Mouse (Mus musculus) right cerebral cortex, postnatal 4 days (tissue): ENCODE results near the gene Gm10354.
"Not testable (repeated sequence)": the region's sequence is repeated elsewhere in the genome, so short reads cannot be mapped to it uniquely, and the experiment has no call there.

Experiments used
- DNase-seq: peaks from one replicate; pipeline ENCODE4 v3.0.0-alpha.2; 2022

The Gm10354 gene

DNA sequence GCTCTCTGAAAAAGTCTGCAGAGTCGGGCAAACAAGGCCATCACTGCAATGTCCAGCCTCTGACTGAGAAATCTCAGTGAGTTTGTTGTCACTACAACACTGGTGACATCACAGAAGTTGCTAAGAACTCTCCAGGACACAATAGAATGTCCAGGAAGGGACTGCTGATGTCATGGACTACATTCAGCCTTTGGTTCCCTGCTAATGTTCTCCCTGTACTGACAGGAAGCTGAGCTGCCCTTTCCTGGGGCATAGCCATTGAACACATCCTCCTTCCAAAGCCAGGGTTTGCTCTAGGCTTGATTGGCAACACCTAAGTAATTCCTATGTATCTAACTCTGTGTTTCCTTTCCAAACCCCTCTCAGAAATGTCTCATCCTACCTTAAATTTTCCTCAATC is at the start of gene Gm10354:
Gene Gm10354 (minus strand): TSS at position 101 of the 400 bp plus-strand sequence.
- not testable (repeated sequence) for DNase-seq

GRCm38 (mm10) chr5:15024316-15024715 is 45.6 kb upstream of the Gm10354 start:
- DNase-seq, result not testable (repeated sequence)

DNA sequence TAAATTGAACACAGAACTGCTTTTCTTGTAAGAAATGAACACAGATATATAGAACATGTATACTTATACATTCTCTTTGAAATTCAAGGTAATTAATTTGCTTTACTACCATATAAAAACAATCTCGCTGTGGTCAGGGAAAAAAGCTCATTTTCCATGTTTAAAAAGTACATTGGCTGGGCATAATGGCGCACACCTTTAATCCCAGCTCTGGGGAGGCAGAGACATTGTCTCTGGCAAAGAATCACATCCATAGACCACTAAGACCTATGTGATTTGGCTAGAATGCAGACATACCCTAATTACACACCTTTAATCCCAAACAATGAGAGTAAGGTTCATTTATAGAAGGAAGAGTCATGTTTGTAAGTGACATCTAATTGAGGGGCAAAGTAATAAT is 41.3 kb upstream of the Gm10354 start:
- not testable (repeated sequence) for DNase-seq

- DNase-seq, result not testable (repeated sequence)
These were observed 32.2 kb upstream of the Gm10354 start for GRCm38 (mm10) chr5:15010639-15011582.

DNA sequence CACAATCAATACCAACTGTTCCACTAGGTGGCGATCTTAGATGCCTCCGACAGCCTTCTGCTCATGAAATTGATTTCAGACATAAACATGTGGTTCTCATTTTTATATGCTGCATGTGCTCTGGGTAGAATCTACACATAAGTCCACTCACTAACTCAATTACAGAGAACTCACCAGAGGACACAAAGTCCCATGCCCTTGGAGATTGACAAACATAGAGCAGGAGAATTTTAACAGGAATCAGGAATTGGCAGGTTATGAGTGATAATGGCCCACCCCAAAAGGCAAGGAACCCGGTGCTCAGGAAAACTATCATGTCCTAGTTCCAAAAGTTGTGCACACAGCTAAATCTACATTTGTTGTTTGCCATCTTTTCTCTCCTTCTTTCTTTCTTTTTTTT is 28.2 kb upstream of the Gm10354 start:
- not testable (repeated sequence) for DNase-seq

DNA sequence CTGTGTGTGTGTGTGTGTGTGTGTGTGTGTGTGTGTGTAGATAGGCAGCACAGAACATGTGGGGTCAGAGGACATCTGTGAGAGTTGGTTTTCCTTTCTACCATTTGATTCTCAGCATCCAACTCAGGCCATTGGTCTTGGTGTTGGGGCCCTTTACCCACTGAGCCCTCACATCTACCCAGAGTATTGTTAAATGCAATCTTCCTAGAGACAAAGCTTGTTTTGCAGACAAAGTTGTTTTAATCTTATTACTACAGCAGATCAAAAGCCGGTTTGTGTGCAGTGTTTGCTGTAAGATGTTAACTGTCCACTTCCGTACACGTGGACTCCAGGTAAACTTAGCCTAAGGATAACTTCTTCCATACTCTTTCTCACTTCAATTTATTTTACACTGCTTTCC is 27.6 kb upstream of the Gm10354 start:
- not testable (repeated sequence) for DNase-seq

- not testable (repeated sequence) for DNase-seq
These were observed 26.8 kb upstream of the Gm10354 start for GRCm38 (mm10) chr5:15005584-15005983.

- not testable (repeated sequence) for DNase-seq
These were observed 26.1 kb upstream of the Gm10354 start for GRCm38 (mm10) chr5:15004569-15005562.

GRCm38 (mm10) chr5:14998077-14998476 is 19.3 kb upstream of the Gm10354 start:
- not testable (repeated sequence) for DNase-seq

GRCm38 (mm10) chr5:14997556-14997955 is 18.8 kb upstream of the Gm10354 start:
- DNase-seq, result not testable (repeated sequence)

GRCm38 (mm10) chr5:14996670-14997249 is 18.0 kb upstream of the Gm10354 start:
- not testable (repeated sequence) for DNase-seq

DNA sequence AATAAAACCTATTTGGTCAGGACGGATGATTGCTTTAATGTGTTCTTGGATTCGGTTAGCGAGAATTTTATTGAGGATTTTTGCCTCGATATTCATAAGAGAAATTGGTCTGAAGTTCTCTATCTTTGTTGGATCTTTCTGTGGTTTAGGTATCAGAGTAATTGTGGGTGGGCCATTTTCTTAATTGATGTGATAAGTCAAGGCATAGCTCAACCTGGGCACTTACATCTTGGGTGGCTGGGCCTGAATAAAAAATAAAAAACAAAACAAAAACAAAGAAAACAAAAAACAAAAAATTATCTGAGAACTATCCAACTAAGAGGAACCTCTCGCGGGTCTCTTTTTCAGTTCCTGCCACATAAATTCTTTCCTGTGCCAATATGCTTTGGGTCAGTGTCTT is 15.4 kb upstream of the Gm10354 start:
- not testable (repeated sequence) for DNase-seq

DNA sequence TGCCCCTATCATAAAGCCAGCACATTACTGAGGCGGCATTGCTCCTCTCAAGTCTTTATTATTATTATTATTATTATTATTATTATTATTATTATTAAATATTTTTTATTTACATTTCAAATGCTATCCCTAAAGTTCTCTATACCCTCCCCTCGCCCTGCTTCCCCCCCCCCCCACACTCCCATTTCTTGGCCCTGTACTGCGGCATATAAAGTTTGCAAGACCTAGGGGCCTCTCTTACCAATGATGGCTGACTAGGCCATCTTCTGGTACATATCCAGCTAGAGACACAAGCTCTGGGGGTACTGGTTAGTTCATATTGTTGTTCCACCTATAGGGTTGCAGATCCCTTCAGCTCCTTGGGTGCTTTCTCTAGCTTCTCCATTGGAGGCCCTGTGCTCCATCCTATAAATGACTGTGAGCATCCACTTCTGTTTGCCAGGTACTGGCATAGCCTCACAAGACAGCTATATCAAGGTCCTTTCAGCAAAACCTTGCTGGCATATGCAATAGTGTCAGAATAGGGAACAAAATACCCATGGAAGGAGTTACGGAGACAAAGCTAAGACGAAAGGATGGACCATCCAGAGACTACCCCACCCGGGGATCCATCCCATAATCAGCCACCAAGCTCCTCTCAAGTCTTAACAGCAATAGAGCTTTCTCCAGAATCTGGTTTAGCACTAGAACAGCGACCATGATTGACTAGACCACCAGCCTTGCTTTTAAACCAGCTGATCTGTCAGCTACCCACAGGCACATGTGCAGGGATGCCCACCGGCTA is 11.8 kb upstream of the Gm10354 start:
- not testable (repeated sequence) for DNase-seq

DNA sequence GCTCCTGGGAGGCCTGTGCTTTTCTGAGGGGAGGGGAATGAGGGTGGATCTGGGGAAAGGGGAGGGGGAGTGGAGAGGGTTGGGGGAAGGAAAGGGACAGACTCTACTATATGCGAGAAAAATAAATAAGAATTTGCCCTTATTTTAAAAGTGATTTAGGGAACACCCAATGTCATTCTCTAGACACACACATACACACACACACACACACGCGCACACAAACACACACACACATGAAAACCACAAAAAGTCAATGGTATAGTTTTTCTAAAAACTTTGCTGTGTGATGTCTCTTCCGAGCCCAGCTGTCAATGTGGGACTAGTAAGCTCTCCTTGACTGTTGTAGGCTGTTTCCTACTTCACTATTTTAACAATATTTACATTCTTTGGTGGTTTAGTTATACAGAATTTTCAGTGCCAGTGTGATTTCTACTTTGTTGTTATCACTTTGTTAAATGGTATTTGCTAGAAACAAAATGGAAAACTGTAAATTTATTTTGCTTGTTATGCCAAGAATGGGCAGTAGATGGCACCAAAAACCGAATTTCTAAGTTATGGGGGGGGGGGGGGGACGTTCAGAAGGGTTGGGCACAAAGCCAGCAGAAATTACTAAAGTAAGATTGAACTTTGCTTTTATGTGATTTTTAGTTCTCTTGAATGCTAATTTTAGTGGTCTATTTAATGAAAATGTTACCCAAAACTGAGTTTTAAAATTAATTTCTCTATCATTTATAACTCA is 8.1 kb upstream of the Gm10354 start:
- DNase-seq, result not testable (repeated sequence)

DNA sequence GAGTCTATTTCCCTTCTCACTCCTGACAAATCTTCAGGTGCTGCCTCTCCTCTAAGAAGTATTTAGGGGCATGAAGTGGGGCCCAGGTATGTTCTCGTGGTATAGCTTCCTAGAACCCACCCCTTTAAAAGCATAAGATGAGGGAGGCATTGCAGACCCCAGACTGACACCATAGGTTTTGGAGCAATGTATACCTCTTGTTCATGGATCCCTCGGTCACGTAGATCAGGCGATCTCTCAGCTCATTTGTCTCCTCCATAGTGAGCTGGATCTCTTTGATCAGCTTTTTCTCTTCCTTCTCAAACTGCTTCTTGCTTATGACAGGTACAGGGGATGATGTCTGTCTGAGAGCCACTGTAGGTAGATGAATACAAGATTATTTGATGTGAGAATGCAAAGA is 1.4 kb downstream of the Gm10354 start:
- not testable (repeated sequence) for DNase-seq

- DNase-seq, result not testable (repeated sequence)
These were observed 3.4 kb downstream of the Gm10354 start for GRCm38 (mm10) chr5:14975294-14975693.

- DNase-seq, result not testable (repeated sequence)
These were observed 5.9 kb downstream of the Gm10354 start for GRCm38 (mm10) chr5:14972841-14973240.

DNA sequence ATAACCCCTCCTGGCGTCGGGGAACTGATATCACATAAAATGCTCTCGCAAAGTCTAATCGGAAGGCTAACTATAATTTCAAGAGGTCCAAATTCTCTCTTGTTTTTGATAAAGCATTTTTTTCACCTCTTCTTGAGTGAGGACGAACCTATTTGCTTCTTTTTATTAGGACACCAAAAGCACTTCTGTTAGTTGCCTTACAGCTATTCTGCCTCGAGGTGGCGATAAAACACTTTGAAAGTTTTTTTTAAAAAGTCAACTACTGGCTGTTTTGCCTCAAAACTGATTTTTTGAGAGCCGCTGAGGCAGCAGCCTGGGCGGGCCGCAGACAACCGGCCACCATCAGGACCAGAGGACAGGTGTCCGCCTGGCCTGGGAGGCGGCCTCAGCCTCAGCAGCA is 14.9 kb downstream of the Gm10354 start:
- not testable (repeated sequence) for DNase-seq

DNA sequence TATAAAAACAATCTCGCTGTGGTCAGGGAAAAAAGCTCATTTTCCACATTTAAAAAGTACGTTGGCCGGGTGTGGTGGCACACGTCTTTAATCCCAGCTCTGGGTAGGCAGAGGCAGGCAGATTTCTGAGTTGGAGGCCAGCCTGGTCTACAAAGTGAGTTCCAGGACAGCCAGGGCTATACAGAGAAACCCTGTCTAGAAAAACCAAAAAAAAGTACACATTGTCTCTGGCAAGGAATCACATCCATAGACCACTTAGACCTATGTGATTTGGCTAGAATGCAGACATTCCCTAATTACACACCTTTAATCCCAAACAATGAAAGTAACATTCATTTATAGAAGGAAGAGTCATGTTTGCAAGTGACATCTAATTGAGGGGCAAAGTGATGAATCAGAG is 17.2 kb downstream of the Gm10354 start:
- not testable (repeated sequence) for DNase-seq

DNA sequence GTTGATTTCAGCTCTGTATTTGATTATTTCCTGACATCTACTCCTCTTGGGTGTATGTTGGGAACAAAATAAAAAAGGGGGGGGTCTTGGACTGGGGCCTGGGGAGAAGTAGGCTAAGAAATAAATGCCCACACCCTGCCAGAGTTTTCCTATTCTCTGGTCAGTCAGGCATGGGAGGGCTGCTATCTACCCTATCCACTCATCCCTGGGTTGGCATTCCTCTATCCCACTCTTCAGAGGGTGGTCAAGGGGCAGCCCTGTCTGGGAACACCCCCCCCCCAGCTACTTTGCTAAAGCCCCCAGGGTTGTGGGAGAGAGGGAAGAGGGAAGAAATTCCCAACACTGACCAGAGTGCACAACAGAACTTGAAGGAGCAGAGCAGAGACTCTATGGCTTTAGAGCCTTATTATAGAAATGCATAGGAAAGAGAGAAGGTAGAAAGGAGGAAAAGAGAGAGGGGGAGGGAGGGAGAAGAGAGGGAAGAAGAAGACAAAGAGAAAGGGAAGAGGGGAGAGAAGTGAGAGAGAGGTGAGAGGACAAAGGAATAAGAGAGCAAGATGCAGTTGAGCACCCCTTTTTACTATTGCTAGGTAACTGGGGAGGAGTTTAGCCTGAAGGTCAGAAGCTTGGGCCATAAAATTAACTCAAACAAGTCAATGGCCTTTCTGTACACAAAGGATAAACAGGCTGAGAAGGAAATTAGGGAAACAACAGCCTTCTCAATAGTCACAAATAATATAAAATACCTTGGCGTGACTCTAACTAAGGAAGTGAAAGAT is 22.6 kb downstream of the Gm10354 start:
- DNase-seq, result not testable (repeated sequence)
